Mouse (Mus musculus) megakaryocyte progenitor cell, adult 5-6 weeks (primary cell): ENCODE measurements around the gene Mmd2. TPM values are rescaled to one million over a fixed set of nuclear protein-coding genes. Genes with fewer than 3 reads are reported as not detected.

Source experiments
- ATAC-seq: replicated peaks from 2 replicates; pipeline ENCODE4 v1.8.0; 2016; ENCODE audit warnings: mild to moderate bottlenecking, moderate TSS enrichment, inconsistent platforms; ENCODE audit not compliant: poor library complexity
- total RNA-seq, 2 experiments: library from RNA; stranded (forward) in 1 of 2; stranded (reverse) in 1 of 2; fragments of 157-497, 149-512 nt in 1 of 2; fragments of 200-1000 nt in 1 of 2; gene quantifications; 2 replicates each; pipeline versions ENCODE4 v1.2.3 to v1.2.4; 2015 to 2017

The Mmd2 gene
- total RNA-seq, 2 experiments from 2014 or later = not detected

GRCm38 (mm10) chr5:142610362-142610761 is 1.8 kb upstream of the Mmd2 start:
- ATAC-seq = no peak

DNA sequence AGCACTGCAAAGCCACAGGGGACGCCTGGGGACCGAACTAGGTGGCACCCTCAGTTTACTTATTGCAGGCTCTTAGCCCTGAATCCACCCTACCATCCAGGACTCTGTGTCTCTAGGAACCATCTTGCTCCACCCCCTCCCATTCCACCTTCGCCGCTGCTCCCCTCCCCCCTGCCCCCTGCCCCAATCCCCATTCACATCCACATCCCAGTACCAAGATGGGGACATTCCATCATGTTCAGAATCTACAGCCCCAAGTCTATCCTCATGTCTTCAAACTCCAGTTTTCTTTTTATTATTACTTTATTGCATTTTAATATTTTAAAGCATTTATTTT is 357 bp upstream of the Mmd2 start:
- no peak for ATAC-seq

DNA sequence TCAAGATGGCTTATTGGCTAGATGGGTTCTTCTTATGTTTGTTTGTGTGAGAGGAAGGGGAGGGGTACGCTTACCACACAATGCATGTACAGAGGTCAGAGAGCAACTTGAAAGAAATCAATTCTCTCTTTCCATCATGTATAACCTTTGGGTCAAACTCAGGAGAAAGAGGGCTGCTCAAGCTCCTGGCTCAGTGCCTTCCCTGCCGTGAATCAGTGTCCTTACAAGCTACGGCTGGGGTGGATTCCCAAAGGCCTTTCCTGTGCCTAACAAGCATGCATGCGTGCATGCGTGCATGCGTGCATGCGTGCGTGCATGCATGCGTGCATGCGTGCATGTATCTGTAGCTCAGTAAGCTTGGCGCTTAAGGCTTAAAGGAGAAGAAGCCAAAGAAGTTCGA is 3.3 kb downstream of the Mmd2 start:
- ATAC-seq = no peak

GRCm38 (mm10) chr5:142604379-142604778 is 4.2 kb downstream of the Mmd2 start:
- no peak for ATAC-seq

GRCm38 (mm10) chr5:142597648-142598390 is 10.8 kb downstream of the Mmd2 start:
- no peak for ATAC-seq

- no peak for ATAC-seq
Measured at GRCm38 (mm10) chr5:142596723-142597122, 11.9 kb downstream of the Mmd2 start.

DNA sequence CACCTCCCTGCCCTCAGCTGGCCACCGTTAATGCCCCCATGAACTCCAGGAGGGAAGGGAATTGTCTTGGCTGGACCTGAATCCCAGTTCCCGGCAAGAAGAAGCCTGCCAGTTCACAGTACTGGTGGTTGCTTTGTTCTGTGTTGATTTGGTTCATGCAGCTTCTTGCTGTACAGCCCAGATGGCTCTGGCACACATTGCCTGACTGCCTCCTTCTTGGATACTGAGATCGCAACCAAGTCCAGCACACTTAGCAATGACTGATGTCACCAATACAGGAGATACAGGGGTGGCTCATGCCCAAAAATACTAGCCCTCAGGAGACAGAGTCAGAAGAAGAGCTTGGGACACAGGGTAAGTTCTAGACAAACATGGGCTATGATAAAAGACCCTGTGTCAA is 12.9 kb downstream of the Mmd2 start:
- ATAC-seq = no peak

- ATAC-seq = no peak
Measured at GRCm38 (mm10) chr5:142590953-142591616, 17.5 kb downstream of the Mmd2 start.

- ATAC-seq = no peak
Measured at GRCm38 (mm10) chr5:142583616-142584126, 24.9 kb downstream of the Mmd2 start.

DNA sequence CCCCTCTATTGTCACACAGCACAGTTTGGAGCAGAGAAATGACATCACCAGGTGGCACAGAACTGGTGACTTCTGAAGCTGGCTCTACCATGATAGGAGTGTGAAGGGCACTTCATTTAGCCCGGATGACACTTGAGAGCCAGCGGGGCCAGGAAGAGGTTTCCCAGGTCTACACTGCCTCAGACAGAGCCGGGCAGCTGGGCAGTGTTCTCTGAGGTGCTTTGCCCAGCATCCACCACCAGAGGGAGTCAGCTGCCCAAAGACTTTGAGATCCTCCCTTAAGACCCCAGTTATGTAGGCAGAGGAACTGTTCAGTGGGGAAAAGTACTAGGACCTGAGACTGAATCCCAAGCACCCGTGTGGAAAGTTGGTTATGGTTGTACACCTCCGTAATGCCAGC is 27.1 kb downstream of the Mmd2 start:
- ATAC-seq = peak; percentile 85

- no peak for ATAC-seq
Measured at GRCm38 (mm10) chr5:142578192-142578591, 30.4 kb downstream of the Mmd2 start.

GRCm38 (mm10) chr5:142576832-142577231 is 31.8 kb downstream of the Mmd2 start:
- no peak for ATAC-seq

DNA sequence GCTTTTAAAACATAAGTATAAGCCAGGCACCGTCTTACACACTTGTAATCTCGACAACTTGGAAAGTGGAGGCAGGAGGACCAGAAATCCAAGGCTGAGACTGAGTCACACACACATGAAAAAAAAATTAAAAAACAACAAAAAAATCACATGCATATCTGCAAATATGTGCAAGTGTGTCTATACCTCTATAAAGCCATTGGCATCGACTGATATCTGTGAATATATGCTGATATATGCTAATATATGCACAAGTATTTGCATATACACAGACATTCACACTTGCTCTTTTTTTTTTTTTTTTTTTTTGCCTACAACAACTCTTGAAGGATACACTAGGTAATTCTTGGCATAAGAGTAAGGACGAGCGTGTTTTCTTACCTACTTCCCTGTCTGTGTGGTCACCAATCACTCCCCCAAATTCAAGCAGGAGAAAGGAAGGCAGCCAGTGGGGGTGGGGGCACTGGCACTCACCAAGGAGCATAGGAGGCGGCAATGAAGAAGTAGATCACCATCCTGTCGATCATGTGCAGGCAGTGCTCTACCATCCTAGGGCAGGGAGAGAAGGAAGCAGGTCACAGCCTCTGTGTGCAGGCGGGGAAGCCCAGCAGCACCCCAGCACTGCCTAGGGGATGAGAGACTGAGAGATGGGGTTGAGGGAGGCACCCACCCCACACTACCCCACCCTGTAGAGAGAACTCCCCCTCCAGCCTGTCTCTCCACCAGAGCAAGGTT is 34.1 kb downstream of the Mmd2 start:
- no peak for ATAC-seq

DNA sequence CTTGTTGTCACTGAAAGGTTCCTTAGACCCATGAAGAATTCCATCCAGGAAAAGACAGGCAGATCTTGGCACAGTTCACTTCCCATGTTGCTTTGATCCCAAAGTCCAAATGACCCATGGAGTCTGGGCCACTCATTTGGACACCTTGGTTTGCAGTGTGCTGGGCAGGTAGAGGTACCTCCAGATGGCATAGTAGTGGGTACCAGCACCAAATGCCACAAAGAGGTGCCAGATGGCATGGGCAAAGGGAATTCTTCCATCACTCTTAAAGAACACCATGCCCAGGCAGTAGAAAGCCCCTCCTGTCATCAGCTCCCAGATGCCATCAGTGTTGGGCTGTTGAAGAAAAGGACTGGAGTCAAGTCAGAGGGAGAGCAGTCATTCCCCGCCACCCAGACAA is 44.0 kb downstream of the Mmd2 start:
- ATAC-seq = no peak

- no peak for ATAC-seq
Measured at GRCm38 (mm10) chr5:142560261-142560660, 48.3 kb downstream of the Mmd2 start.

- peak; percentile 92 for ATAC-seq
Measured at GRCm38 (mm10) chr5:142557397-142558067, 51.1 kb downstream of the Mmd2 start.

DNA sequence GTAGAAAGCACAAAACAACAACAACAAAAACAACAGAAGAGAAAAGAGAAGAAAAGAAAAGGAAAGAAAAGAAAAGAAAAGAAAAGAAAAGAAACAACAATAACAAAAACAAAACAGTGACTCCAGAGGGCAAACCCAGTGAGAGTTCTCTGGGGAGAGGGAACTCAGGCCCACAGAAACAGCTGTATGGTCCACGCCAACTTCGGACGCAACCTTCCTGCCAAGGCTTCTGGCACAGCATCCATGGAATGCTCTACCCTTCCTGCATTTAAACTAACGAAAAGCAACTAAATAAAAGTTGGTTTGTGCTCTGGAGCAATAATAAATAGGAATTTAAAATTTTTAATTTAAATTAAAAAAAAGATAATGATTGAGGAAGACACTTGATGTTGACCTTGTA is 51.9 kb downstream of the Mmd2 start:
- no peak for ATAC-seq

DNA sequence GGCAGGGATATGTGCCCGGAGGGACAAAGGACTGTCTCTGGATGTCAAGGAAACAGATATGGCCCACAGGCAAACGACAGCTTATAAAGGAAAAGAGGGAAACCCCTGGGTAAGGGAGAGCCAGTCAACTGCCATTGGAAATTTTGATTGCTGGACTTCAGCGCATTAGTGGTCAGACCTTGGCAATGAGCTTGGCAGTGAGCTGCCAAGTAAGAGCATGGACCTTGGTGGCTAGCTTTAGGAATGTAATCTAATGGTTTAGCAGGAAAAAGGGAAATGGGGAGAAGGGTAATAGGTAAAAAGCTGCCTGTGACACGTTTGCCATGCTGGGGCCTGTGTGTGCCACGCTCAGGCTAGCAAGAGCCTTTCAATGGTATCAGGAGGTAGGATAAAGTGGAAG is 52.7 kb downstream of the Mmd2 start:
- no peak for ATAC-seq

DNA sequence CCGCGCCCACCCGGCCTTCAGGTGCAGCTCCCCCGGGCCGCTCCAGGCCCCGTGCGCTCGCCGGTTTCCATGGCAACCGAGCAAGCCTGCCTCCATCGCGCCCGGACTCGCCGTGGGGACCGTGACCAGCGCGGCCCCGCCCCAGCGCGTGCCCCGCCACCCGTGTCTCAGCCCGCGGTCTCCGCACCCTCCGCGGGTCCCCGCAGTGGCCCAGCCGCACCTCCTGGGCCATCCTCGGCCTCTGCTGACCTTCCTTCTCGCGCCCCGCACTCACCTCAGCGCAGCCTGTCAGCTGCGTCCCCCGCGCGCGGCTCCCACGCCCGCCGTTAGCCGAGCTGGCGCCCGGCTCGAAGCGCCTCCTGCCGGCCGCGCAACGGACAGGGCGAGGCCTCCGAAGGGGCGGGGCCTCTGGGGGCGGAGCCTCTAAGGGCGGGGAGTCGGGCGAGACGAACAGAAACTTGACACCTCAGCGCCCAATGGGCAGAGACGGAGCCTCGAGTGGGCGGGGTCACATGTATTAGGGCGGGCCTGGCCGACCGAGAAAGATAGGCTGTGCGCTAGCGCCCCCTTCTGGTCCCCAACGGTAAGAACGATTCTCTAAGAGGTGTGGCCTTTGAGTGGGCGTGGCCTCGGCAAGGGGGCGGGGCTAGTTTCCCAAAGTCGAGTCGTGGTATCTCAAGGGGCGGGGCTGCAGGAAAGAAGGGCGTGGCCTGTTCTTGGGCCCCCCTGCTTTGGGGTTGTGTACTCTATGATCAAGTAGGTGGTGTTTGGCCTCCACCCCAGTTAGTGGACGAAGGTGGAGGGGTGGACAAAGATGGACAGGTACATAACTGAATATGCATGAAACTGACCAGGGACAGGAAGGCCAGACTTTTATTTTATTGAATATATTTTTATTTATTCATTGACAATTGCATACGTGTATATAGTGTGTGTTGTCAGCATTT is 57.6 kb downstream of the Mmd2 start, which contains the start of gene Radil:
TSS of gene Radil (minus strand) at position 393 of the 947 bp plus-strand sequence.
- peak; percentile 98 for ATAC-seq
